Mouse (Mus musculus): ENCODE measurements around the gene Oxld1. TPM values are rescaled to one million over a fixed set of nuclear protein-coding genes. Genes with fewer than 3 reads are reported as not detected.

Gene Oxld1
- total and polyA plus RNA-seq, 3 experiments: 52.0 to 61.6 (median 57.4) TPM

DNA sequence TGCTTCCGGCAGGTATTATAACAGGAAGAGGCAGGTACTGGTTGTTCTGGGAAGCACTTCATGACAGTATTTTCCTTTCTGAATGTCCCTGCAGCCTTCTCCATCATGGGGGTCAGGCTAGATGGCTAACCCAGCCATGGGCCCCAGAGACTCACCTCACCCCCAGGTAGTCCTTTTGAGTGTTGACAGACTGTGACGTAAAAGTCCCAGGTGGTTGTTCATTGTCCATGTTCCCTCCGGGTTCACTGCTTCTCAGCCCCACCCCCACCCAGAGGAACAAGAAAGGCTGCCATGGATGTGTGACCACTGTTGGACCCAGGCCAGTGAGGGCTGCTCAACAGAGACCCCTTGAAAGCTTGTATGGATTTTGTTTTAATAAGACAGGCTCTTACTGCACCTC, 35.5 kb upstream of the Oxld1 start:
- intact Hi-C loops (cut with DNase I): loop anchor here (5.0 kb wide), 1 partner anchor 284 kb away; no protein-coding TSS in a partner anchor
- WGBS: 68% methylated on average over 3 of the region's 3 CpGs
- Histone ChIP-seq H3K36me3 (ENCODE audit: control insufficient read depth, insufficient read depth, low read length) (no peaks in the 10 kb centered on the region), H3K4me3 (no peak overlapping the region), H3K9ac (ENCODE audit: low read depth, low read length) (no peak overlapping the region), H3K79me2 (replicated peaks; ENCODE audit: control insufficient read depth, insufficient read depth, low read length) (no peaks in the 10 kb centered on the region), H3K27ac (no peak overlapping the region), H3K27me3 (ENCODE audit: control insufficient read depth, insufficient read depth, low read length) (no peaks in the 10 kb centered on the region), H3K4me1 (ENCODE audit: control insufficient read depth, insufficient read depth, low read length) (peaks cover 14% of the 10 kb centered on the region)
- DNase-seq: no peak
- TF ChIP-seq POLR2A (IDR thresholded peaks at IDR 0.05; ENCODE audit: insufficient read depth, low read depth, low read length): no peak
- TF ChIP-seq CTCF (IDR thresholded peaks at IDR 0.05): no peak
- TF ChIP-seq EP300 (IDR thresholded peaks at IDR 0.05; ENCODE audit: insufficient read depth, low read depth, low read length): no peak

GRCm38 (mm10) chr11:120492878-120493203, 35.0 kb upstream of the Oxld1 start:
- Histone ChIP-seq H3K9ac (ENCODE audit: low read depth, low read length) (no peak overlapping the region), H3K36me3 (ENCODE audit: control insufficient read depth, insufficient read depth, low read length) (no peaks in the 10 kb centered on the region), H3K27me3 (ENCODE audit: control insufficient read depth, insufficient read depth, low read length) (no peaks in the 10 kb centered on the region), H3K4me3 (no peak overlapping the region), H3K4me1 (ENCODE audit: control insufficient read depth, insufficient read depth, low read length) (peaks cover 14% of the 10 kb centered on the region), H3K79me2 (replicated peaks; ENCODE audit: control insufficient read depth, insufficient read depth, low read length) (no peaks in the 10 kb centered on the region), H3K27ac (no peak overlapping the region)
- intact Hi-C loops (cut with DNase I): loop anchor here (5.0 kb wide), 1 partner anchor 284 kb away; no protein-coding TSS in a partner anchor
- DNase-seq: no peak
- no peak for TF ChIP-seq POLR2A (IDR thresholded peaks at IDR 0.05; ENCODE audit: insufficient read depth, low read depth, low read length)
- TF ChIP-seq CTCF (IDR thresholded peaks at IDR 0.05): no peak
- 29% methylated on average over 3 of the region's 3 CpGs for WGBS

DNA sequence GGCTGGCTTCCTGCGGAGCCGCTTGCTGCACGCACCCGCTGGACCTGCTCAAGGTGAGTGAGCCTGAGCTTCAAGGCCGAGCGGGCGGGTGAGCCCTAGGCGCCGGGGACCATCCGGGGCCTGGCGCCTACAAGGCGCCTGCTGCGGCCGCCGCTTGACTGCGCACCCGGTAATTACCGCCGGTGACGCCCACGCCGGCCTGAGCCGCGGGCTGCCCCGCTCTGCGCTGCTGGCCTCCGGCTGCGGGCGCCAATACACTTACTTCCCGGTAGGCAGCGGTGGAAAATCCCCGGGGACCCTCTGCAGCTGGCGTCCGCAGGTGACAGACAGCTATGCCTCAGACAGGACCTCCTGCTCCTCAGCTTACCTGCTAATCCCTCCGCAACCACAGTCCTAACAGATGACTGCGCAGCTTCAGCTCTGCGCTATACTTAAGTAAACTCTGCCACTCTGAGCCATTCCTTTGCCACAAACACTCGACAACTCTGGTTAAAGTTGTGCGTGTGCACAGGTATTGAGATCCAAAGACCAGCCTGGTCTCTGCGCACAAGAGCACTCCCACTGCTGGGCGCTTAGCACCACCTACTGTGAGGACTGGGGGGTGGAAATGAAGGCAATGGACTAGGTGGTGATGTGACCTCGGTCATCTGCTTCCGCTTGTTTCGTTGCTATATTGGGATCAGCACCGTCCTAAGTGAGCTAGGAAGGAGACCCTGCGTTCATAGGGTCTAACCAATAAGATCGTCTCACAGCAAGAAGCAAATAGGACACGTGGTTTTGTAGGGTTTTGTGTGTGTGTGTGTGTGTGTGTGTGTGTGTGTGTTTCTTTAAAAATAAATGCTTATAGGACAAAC, 34.4 kb upstream of the Oxld1 start:
- DNase-seq: peak; percentile 50 to 57
- H3K4me3 ChIP-seq: peak overlapping the region; percentile 97
- intact Hi-C loops (cut with DNase I): loop anchor here (5.0 kb wide), 1 partner anchor 285 kb away; no protein-coding TSS in a partner anchor
- under 1% methylated on average over 48 of the region's 48 CpGs for WGBS
- no peaks in the 10 kb centered on the region for H3K27me3 ChIP-seq (ENCODE audit: control insufficient read depth, insufficient read depth, low read length)
- peak overlapping the region; percentile 89 for H3K9ac ChIP-seq (ENCODE audit: low read depth, low read length)
- peaks cover 14% of the 10 kb centered on the region for H3K4me1 ChIP-seq (ENCODE audit: control insufficient read depth, insufficient read depth, low read length)
- H3K36me3 ChIP-seq (ENCODE audit: control insufficient read depth, insufficient read depth, low read length): no peaks in the 10 kb centered on the region
- H3K27ac ChIP-seq: peak overlapping the region; percentile 56
- no peaks in the 10 kb centered on the region for H3K79me2 ChIP-seq (replicated peaks; ENCODE audit: control insufficient read depth, insufficient read depth, low read length)
- TF ChIP-seq POLR2A (IDR thresholded peaks at IDR 0.05; ENCODE audit: insufficient read depth, low read depth, low read length): peak; percentile 33; the same call in 1 of the 2 replicates
- 0 out of 2 replicates have a peak, but pooled peaks have one; percentile 36 for TF ChIP-seq EP300 (IDR thresholded peaks at IDR 0.05; ENCODE audit: insufficient read depth, low read depth, low read length)
- TF ChIP-seq CTCF (IDR thresholded peaks at IDR 0.05): peak; percentile 48

GRCm38 (mm10) chr11:120491317-120492023, 33.6 kb upstream of the Oxld1 start, which contains the start of gene Slc25a10:
TSS of gene Slc25a10 (plus strand) at chr11:120491840.
- peak; percentile 92 to 93 for DNase-seq
- Histone ChIP-seq H3K4me3 (peak within 1 kb of the TSS; percentile 97), H3K4me1 (ENCODE audit: control insufficient read depth, insufficient read depth, low read length) (peaks cover 14% of the 10 kb centered on the region), H3K9ac (ENCODE audit: low read depth, low read length) (peak within 1 kb of the TSS; percentile 89), H3K36me3 (ENCODE audit: control insufficient read depth, insufficient read depth, low read length) (no peaks in the 10 kb centered on the region), H3K27me3 (ENCODE audit: control insufficient read depth, insufficient read depth, low read length) (no peaks in the 10 kb centered on the region), H3K27ac (peak within 1 kb of the TSS; percentile 56), H3K79me2 (replicated peaks; ENCODE audit: control insufficient read depth, insufficient read depth, low read length) (no peaks in the 10 kb centered on the region)
- intact Hi-C loops (cut with DNase I): loop anchor here (5.0 kb wide), 1 partner anchor 286 kb away; no protein-coding TSS in a partner anchor
- WGBS: 0% methylated on average over 35 of the region's 35 CpGs
- peak; percentile 39; the same call in 1 of the 2 replicates for TF ChIP-seq POLR2A (IDR thresholded peaks at IDR 0.05; ENCODE audit: insufficient read depth, low read depth, low read length)
- TF ChIP-seq CTCF (IDR thresholded peaks at IDR 0.05): no peak

- Histone ChIP-seq H3K27me3 (ENCODE audit: control insufficient read depth, insufficient read depth, low read length) (no peaks in the 10 kb centered on the region), H3K36me3 (ENCODE audit: control insufficient read depth, insufficient read depth, low read length) (no peaks in the 10 kb centered on the region), H3K9ac (ENCODE audit: low read depth, low read length) (no peak overlapping the region), H3K4me1 (ENCODE audit: control insufficient read depth, insufficient read depth, low read length) (peaks cover 15% of the 10 kb centered on the region), H3K79me2 (replicated peaks; ENCODE audit: control insufficient read depth, insufficient read depth, low read length) (no peaks in the 10 kb centered on the region), H3K27ac (no peak overlapping the region), H3K4me3 (no peak overlapping the region)
- WGBS: 34% methylated on average over 4 of the region's 4 CpGs
- intact Hi-C loops (cut with DNase I): loop anchor here (5.0 kb wide), 1 partner anchor 287 kb away; no protein-coding TSS in a partner anchor
- TF ChIP-seq EP300 (IDR thresholded peaks at IDR 0.05; ENCODE audit: insufficient read depth, low read depth, low read length) (no peak), POLR2A (IDR thresholded peaks at IDR 0.05; ENCODE audit: insufficient read depth, low read depth, low read length) (no peak), CTCF (IDR thresholded peaks at IDR 0.05) (no peak)
- peak in 1 of 2 experiments; percentile 34 for DNase-seq
Observed at GRCm38 (mm10) chr11:120490291-120491046, 32.6 kb upstream of the Oxld1 start.
